Mouse (Mus musculus) layer of hippocampus, postnatal 36 days (tissue): ENCODE results near the gene Ryr3. TPM values are rescaled to one million over a fixed set of nuclear protein-coding genes. Genes with fewer than 3 reads are reported as not detected.

Source experiments
- DNase-seq, 2 experiments: peaks; one replicate each; pipeline ENCODE4 v3.0.0; 2022
- total RNA-seq, 2 experiments: library from RNA; stranded (reverse); gene quantifications; 2 replicates each; pipeline ENCODE4 v1.2.3; 2021

Ryr3 gene
- total RNA-seq: 10 to 100 TPM; 70.0 to 81.5 TPM

DNA sequence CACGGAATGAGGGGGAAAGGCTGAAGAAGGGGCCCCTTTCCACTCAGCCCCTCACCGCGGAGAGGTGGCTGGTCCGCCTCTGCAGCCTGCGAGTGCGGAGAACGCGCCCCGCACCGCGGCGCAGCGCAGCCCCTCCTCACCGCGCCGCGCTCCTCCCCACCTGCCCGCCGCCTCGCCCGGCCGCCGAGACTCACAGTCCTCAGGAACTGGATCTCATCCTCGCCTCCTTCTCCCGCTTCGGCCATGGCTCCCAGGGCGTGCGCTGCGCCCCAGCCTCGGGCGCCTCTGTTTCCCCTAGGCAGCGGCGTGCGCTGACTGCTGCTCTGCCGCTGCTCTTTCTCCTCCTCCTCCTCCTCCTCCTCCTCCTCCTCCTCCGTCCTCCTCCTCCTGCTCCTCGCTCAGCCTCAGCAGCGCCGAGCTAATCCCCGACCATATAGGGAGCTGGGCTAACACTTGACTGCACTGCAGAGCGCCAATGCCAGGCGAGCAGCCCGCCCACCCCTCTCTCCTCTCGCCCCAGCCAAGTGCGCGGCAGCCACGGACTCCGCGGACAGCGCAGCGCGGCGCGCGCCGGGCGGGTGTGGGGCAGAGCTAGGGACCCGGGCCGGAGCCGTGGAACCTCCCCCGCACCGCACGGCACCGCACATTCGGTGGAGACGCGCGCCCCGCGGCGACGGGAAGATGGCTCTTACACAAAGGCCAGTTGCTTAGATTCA lies at the start of gene Ryr3:
Gene Ryr3 (minus strand): TSS at position 351 of the 716 bp plus-strand sequence.
- DNase-seq: peak; percentile 77 to 79

DNA sequence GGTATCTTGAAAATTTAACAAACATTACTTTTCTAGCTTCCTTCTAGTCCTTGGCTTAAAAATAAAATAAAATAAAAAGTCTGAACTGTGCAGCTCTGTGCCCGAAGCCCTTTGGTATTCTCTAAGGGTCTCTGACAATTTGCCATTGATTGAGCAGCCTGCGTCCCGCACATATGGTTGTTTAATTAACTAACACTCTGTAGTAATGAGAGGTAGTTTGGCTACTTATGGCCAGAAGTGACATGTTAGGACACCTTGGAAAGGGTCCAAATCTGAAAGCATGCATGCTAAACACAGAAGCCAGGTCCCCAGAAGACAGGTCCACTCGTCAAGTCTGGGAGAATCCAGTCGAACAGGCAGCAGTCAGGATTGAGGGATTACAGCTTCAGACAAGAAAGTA lies 22.0 kb upstream of the Ryr3 start:
- DNase-seq: no peak

GRCm38 (mm10) chr2:113236993-113237392 lies 20.1 kb upstream of the Ryr3 start:
- DNase-seq: no peak

DNA sequence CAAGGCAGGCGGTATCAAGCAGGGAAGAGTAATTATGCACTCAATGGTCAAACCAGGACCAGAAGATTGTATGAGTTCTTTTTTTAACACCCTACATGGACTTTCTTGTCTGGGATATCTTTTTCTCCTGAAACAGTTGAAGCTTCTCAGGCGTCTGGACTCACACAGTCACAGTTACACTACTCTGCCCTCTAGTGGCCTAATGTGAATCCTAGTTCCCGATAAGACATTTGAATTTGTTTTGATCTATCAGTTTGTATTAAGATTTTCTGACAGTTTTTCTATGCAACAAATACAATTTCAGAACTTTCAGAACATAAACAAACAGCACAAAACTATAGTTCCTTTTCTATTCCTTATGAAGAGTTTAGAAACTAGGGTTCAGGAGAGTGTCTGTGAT lies 17.7 kb upstream of the Ryr3 start:
- DNase-seq: no peak

GRCm38 (mm10) chr2:113233356-113233755 lies 16.5 kb upstream of the Ryr3 start:
- DNase-seq: no peak

DNA sequence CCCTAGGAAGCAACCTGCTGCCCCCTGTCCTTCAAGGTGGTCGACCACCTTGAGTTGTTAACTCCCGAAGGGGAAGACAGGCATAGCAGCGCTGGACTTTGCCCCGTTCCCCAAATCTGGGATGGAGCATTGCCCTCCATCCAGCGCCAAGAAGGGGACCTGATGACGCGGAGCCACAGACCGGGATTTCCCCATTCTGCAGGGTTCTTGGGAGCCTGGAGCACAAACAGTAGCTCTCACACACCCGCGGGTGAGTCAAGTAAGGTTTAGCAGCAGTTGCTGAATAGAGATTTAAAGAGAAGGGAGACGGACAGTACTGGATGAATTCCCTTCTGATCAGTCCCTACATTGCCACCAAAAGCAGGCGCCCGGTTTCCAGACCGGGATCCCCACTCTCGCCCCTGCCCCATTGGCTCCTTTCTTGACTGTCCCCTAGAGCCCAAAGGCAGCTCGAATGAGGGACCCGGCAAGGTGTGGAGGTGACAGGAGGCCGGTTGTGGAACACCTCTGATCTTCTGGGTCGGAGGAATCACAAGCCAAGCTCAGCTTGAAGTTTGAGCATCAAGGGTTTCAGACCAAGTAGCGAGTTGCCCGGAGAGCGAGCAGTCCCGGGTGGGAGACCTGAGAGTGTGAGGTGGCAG lies 671 bp downstream of the Ryr3 start:
- DNase-seq: no peak

- no peak for DNase-seq
These were observed 6.9 kb downstream of the Ryr3 start for GRCm38 (mm10) chr2:113210023-113210422.

DNA sequence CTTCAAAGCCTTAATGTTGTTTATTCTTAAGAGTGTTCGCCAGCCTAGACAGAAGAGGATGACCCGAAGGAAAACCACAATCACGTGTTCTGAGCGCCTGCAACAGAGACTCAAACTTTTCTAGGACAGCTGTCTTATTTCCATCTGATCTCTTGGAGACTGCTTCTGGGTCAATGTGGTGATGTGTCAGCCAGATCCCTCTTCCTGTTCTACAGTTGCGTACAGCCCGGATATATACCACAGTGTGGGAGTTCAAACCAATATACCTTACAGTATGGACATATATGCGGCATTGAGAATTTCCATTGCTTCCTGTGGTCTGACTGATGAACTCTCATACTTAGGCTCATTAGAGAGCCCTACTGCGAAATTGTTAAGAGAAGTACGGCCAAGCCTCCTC lies 7.6 kb downstream of the Ryr3 start:
- DNase-seq: no peak

- DNase-seq: peak; percentile 62 to 67
These were observed 14.0 kb downstream of the Ryr3 start for GRCm38 (mm10) chr2:113202857-113203256.

- no peak for DNase-seq
These were observed 17.7 kb downstream of the Ryr3 start for GRCm38 (mm10) chr2:113199030-113199679.

DNA sequence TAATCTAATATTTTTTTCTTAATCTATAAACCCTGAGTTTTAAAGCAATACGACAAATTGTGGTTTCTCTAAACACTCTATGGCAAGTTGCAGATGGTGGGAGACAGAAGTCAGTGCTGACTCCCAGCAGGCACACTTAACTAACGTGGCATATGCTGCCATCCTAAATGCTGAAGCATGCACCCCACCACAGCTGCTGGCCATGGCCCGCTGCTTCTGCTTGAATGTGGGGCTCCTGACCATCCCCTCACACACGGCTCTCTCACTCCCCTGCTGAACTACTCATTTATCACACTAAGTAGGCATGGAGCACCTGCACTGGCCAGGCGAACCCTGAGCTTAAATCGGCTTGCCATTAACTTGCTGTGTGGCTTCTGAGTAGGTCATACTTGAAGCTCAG lies 29.7 kb downstream of the Ryr3 start:
- peak in 1 of 2 experiments; percentile 33 for DNase-seq

GRCm38 (mm10) chr2:113181701-113182100 lies 35.2 kb downstream of the Ryr3 start:
- DNase-seq: no peak

DNA sequence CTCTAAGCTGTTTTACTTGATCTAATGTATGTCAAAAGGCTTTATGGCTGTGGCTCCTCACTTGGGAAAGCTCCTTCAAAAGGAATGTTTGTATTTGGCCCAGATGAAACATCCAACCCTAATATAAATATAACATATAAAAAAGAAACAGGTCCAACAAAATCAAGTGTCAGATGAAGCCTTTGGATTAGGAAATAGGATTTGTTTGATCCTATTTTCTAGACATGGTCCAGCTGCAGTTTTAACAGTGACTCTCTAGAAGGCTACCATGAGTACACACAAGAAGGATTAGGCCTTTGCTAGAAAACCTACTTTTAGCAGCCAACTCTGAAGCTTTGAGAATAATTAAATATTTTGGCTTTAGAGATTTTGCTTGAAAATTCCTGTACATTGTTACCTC lies 38.8 kb downstream of the Ryr3 start:
- no peak for DNase-seq

GRCm38 (mm10) chr2:113176337-113176736 lies 40.6 kb downstream of the Ryr3 start:
- no peak for DNase-seq

GRCm38 (mm10) chr2:113168096-113168495 lies 48.8 kb downstream of the Ryr3 start:
- DNase-seq: no peak

GRCm38 (mm10) chr2:113161494-113161893 lies 55.4 kb downstream of the Ryr3 start:
- DNase-seq: peak in 1 of 2 experiments; percentile 7

DNA sequence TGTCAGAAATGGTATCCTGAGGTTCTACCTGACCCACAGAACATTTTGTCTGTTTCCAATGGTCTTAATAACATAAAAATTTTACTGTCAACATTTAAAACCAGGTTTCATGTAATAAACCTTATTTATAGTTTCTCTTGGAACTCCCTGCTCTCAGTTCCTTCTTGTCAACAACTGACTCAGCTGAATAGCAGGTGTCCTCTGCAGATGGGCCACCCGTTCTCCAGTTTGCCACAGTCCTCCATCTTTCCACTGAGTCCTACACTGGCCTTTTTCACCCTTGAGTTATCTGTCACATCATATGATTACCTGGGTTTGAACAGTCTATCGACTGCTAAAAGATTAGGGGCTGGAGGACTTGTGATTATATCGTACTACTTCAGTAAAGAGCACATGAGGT lies 79.1 kb downstream of the Ryr3 start:
- no peak for DNase-seq

DNA sequence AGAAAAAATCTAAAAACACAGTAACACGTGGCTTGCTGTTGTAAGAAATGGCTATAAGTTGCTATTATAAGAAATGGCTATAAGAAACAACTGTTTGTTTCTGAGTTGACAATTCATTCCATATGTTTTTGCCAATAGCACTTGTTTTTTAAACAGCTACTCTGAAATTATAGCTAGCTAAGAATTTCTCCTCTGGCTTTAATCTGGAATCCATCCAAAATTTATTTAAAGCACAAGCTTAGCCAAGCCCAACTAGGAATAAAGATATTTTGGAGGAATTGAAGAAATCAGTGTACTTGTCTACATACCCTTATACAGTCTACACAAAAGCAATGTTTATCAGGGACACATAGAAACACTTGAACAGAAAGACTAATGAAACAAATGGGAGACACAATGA lies 93.4 kb downstream of the Ryr3 start:
- no peak for DNase-seq

DNA sequence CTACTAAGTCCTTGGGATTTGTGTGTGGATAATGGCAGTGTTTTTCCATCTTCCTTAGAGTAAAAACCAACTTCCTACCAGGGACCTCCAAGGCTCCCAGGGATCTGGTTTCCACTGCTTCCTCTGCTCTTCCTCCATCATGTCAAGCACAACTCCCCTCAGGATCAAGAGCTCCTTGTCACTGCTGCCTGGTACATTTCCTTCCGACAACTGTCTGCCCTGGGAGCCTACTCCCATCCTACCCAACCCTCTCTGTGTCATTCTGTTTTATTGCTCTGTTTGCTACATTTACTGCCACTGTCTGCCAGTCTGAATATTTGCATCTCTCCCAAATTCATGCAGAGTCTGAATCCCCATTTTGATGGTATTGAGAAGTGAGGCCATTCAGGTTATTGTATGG lies 97.8 kb downstream of the Ryr3 start:
- DNase-seq: no peak

DNA sequence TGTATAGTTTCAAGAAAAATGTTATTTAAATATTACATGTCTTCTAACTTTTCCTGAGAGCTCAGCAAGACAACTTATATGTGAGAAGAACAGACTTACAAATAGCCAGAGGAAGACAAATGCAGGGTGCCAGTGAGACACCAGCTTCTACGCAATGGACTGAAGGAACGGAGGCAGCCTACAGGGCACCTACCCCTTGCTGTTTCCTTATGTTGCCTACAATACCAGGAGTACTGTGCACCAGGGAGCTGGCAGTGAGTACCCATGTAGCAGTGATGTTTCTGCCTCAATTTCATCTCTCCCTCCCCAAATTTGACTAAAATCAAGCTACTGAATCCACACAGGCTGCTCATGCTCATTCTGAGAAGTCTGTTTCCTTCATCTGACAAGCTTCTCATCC lies 100.1 kb downstream of the Ryr3 start:
- DNase-seq: no peak

GRCm38 (mm10) chr2:113115897-113116283 lies 101.0 kb downstream of the Ryr3 start:
- no peak for DNase-seq

DNA sequence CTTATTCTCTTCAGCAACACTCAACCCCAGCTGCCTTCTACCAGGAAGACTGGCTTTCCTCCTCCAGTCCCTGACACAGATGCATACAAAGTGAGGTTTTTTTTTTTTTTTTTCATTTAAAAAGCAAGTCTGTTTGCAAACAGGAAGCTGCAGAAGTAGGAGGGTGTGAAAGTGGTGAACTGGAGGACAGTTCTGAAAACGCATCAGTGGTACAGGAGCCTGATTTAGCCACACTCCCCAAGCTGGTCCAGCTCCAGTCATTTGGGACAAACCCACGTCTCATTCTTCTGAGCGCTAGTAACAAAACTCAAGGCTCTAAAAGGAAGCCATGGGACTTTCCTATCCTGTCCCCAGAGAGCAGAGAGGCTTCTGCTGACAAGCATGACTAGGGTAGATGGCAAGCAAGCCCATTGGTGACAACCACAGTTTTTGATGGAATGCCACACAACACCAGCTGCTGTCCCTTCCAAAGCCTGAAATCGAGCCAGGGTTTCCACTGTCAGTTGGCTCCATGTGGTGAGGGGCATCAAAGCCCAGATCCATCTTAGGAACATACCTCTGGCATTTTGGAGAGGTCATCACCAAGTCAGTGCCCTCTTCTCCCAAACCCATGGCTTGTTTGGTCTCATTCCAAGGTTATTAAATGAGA lies 101.5 kb downstream of the Ryr3 start:
- no peak for DNase-seq

GRCm38 (mm10) chr2:113104609-113105008 lies 112.3 kb downstream of the Ryr3 start:
- DNase-seq: peak; percentile 43 to 51
